Mouse (Mus musculus): ENCODE measurements around the gene Ipmk. TPM values are rescaled to one million over a fixed set of nuclear protein-coding genes. Genes with fewer than 3 reads are reported as not detected.

The Ipmk gene
- polyA plus RNA-seq (2021; fragmentation: Nextera tagmentation), result 2.2 and 8.0 TPM in 2 replicates
- long read RNA-seq, experiment 1, full-length matches to known transcripts, result 15 of 34 reads
- long read RNA-seq, experiment 1, partial matches to known transcripts, result 14 of 34 reads
- long read RNA-seq, experiment 1, other reads (novel, unspliced or antisense), result 5 of 34 reads
- long read RNA-seq, experiment 2, partial matches to known transcripts, result 0 of 10 reads
- long read RNA-seq, experiment 2, other reads (novel, unspliced or antisense), result 10 of 10 reads

DNA sequence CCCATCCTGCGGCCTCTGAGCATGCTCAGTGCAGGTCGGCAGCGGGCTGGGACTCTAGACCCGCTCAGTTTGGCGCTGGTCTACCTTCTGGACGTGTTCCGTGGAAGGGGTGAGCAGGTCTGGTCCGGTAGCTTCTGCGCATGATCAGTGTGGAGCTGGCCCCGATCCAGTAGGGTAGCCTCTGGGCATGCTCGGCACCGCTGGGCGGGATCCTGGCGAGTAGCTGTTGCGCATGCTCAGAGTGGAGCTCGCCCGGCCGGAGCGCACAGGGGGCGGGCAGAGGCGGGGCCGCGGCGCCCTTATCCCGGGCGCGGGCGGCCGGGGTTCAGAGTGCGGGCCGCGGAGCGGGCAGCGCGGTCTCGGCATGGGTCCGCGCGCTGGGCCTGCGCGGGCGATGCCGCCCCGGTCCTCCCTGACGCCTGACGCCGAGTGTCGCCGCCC lies at the start of gene Ipmk:
Ipmk (plus strand) TSS at position 255 of the 441 bp plus-strand sequence.

GRCm38 (mm10) chr10:71344579-71345143 lies 2.9 kb upstream of the Ipmk start, which contains the start of gene Cisd1:
Gene Cisd1 (minus strand): TSS chr10:71344954.

Other genes with a start within 250 kb of the Ipmk start
- gene Bicc1, start 188.1 kb upstream of the Ipmk start, polyA plus RNA-seq (2021; fragmentation: Nextera tagmentation), result 1.4 and 1.5 TPM in 2 replicates
- 17.6 and 18.3 TPM in 2 replicates for gene Tfam, start 109.5 kb upstream of the Ipmk start, polyA plus RNA-seq (2021; fragmentation: Nextera tagmentation)
- gene Ube2d1, start 62.5 kb upstream of the Ipmk start, polyA plus RNA-seq (2021; fragmentation: Nextera tagmentation), result 21.6 and 41.4 TPM in 2 replicates
- gene Cisd1, start 2.8 kb upstream of the Ipmk start, polyA plus RNA-seq (2021; fragmentation: Nextera tagmentation), result 443 and 512 TPM in 2 replicates